Mouse (Mus musculus): ENCODE results near the gene Aacs.

The Aacs gene

GRCm38 (mm10) chr5:125492379-125493092 is 16.9 kb downstream of the Aacs start:
- DNase-seq (ENCODE audit: extremely low spot score, low spot score), result no peak

- DNase-seq (ENCODE audit: extremely low spot score, low spot score), result no peak
Observed at GRCm38 (mm10) chr5:125493093-125493423, 17.4 kb downstream of the Aacs start.

DNA sequence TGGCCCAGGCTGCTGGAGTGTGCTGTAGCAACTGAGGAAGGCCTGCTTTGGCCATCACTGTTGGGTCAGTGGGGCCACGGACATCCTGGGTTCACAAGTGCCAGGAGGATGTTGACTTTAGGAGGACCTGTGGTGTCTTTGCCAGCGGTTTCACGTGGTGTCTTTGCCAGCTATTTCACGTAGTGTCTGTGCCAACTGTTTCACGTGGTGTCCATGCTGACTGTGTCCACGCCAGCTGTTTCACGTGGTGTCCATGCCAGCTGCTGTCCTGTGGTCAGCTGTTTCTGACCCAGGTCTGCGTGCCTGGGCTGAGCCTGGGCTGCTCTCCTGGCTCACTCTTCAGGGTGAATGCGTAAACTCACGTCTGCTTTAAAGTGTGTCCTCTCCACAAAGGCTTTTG is 20.0 kb downstream of the Aacs start:
- no peak for DNase-seq (ENCODE audit: extremely low spot score, low spot score)

GRCm38 (mm10) chr5:125497821-125498600 is 22.4 kb downstream of the Aacs start:
- peak; percentile 44 for DNase-seq (ENCODE audit: extremely low spot score, low spot score)

DNA sequence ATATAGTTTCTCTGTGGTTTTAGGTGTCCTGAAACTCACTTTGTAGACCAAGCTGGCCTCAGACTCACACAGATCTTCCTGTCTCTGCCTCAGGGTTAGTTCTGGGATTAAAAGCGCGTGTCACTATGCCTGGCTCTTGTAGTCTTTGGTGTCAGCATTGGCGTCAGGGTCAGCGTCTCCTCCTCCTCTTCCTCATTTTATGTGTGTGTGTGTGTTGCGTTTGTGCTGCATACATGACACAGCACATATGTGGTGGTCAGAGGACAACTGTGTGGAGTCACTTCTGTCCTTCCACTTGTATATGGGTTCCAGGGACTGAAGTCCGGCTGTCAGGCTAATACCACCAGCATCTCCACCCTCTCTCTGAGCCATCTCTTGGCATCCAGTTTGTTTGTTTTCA is 25.9 kb downstream of the Aacs start:
- no peak for DNase-seq (ENCODE audit: extremely low spot score, low spot score)

DNA sequence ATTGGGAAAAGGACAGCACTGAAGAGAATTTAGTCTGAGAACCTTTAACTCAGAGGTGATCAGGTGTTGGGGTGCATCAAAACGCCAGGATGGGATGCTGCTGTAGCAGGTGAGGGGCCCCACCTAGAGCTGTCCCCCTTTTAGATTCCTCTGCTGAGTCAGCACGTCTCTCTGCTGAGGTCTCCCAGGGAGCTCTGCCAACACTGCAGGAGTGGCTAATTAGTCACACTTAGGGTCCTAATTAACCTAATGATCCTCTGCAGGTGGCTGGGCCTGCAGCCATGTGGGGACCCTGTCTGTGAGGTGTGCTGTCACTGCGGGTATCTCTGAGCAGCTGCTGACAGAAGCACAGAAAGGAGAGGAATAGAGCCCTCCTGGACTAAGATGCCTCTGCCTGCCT is 26.6 kb downstream of the Aacs start:
- DNase-seq (ENCODE audit: extremely low spot score, low spot score), result no peak

DNA sequence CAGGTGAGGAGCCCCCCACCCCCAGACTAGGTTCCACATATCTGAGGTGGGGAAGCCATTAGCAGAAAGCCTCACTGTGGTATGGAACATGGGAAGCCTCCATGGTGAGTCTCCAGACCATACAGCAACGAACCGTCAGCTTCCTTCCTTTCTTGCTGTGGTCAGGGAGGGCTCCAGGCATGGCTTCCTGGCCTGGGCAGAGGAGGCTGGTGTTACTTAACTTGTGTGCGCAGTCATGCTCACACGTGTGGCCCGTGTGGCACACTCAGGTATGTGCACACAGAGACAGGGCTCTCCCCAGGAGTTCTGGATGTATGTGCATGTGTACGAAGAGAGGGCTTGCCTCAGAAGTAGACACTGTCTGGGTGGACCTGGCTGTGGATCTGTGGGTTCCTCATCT is 28.0 kb downstream of the Aacs start:
- DNase-seq (ENCODE audit: extremely low spot score, low spot score), result no peak

- DNase-seq (ENCODE audit: extremely low spot score, low spot score), result no peak
Observed at GRCm38 (mm10) chr5:125504692-125505091, 29.1 kb downstream of the Aacs start.

GRCm38 (mm10) chr5:125505968-125506367 is 30.4 kb downstream of the Aacs start:
- DNase-seq (ENCODE audit: extremely low spot score, low spot score), result no peak

- DNase-seq (ENCODE audit: extremely low spot score, low spot score), result no peak
Observed at GRCm38 (mm10) chr5:125507582-125507981, 32.0 kb downstream of the Aacs start.

- DNase-seq (ENCODE audit: extremely low spot score, low spot score), result no peak
Observed at GRCm38 (mm10) chr5:125508006-125508405, 32.4 kb downstream of the Aacs start.

- DNase-seq (ENCODE audit: extremely low spot score, low spot score), result peak; percentile 61
Observed at GRCm38 (mm10) chr5:125509541-125509940, 33.9 kb downstream of the Aacs start.

- DNase-seq (ENCODE audit: extremely low spot score, low spot score), result no peak
Observed at GRCm38 (mm10) chr5:125515006-125515405, 39.4 kb downstream of the Aacs start.

DNA sequence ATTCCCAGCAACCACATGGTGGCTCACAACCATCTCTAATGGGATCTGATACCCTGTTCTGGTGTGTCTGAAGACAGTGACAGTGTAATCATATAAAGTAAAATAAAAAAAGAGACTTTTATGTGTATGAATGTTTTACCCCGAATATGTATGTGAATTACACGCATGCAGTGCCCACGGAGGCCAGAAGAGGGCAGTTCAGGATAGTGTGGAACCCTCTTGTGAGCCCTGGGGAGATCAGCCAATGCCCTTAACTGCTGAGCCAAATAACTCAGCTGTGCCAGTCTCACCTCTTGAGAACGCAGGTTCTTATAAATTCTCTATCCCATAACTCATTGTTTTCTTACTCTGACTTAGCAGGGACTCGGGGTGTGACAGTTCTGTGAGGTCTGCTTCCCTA is 43.0 kb downstream of the Aacs start:
- no peak for DNase-seq (ENCODE audit: extremely low spot score, low spot score)

- no peak for DNase-seq (ENCODE audit: extremely low spot score, low spot score)
Observed at GRCm38 (mm10) chr5:125520930-125521590, 45.4 kb downstream of the Aacs start.

DNA sequence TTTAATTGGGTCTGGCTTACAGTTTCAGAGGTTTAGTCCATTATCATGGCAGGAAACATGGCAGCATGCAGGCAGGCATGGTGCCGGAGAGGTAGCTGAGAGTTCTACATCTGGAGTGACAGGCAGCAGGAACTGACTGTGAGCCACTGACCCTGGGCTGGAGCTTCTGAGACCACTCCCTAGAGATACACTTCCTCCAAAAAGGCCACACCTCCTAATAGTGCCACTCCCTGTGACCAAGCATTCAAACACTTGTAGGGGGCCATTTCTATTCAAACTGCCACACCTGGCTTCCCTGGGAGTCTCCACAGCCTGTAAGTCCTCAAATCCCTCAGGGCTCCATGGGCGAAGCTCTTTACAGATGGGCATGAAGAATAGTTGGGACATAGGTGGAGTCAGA is 47.7 kb downstream of the Aacs start:
- no peak for DNase-seq (ENCODE audit: extremely low spot score, low spot score)

GRCm38 (mm10) chr5:125525516-125525915 is 49.9 kb downstream of the Aacs start:
- DNase-seq (ENCODE audit: extremely low spot score, low spot score), result no peak

GRCm38 (mm10) chr5:125526464-125526863 is 50.9 kb downstream of the Aacs start:
- no peak for DNase-seq (ENCODE audit: extremely low spot score, low spot score)

- peak; percentile 85 for DNase-seq (ENCODE audit: extremely low spot score, low spot score)
Observed at GRCm38 (mm10) chr5:125529109-125529508, 53.5 kb downstream of the Aacs start.

GRCm38 (mm10) chr5:125531634-125532033 is 56.0 kb downstream of the Aacs start, which contains the start of gene Tmem132b:
Gene Tmem132b (plus strand): TSS chr5:125531774.
- DNase-seq (ENCODE audit: extremely low spot score, low spot score), result peak; percentile 58

- peak; percentile 81 for DNase-seq (ENCODE audit: extremely low spot score, low spot score)
Observed at GRCm38 (mm10) chr5:125532191-125532544, 56.6 kb downstream of the Aacs start.

GRCm38 (mm10) chr5:125532545-125533224 is 57.1 kb downstream of the Aacs start:
- peak; percentile 60 for DNase-seq (ENCODE audit: extremely low spot score, low spot score)
